Mouse (Mus musculus) C2C12 (cell line): ENCODE results near the gene Cfdp1.

Source experiments
- CEBPB ChIP-seq: IDR thresholded peaks from one replicate; pipeline ENCODE4 v1.6.1; 2011; ENCODE audit warnings: low read depth, mild to moderate bottlenecking, control low read depth, moderate library complexity
- CTCF ChIP-seq: IDR thresholded peaks from one replicate; pipeline ENCODE4 v1.5.1; 2011; ENCODE audit not compliant: control insufficient read depth, insufficient read depth, insufficient read length
- FOSL1 ChIP-seq: IDR thresholded peaks from one replicate; pipeline ENCODE4 v1.8.0; 2011; ENCODE audit warnings: mild to moderate bottlenecking, low read length; ENCODE audit not compliant: poor library complexity, insufficient read depth, severe bottlenecking
- MAX ChIP-seq: IDR thresholded peaks from one replicate; pipeline ENCODE4 v1.6.1; 2011; ENCODE audit warnings: mild to moderate bottlenecking, control low read depth
- MYOD1 ChIP-seq: IDR thresholded peaks from one replicate; pipeline ENCODE4 v1.6.1; 2011; ENCODE audit warnings: low read depth; ENCODE audit not compliant: control insufficient read depth, insufficient read length
- MYOG ChIP-seq: IDR thresholded peaks from one replicate; pipeline ENCODE4 v1.6.1; 2011; ENCODE audit not compliant: control insufficient read depth, insufficient read length; ENCODE audit errors: extremely low read depth
- USF1 ChIP-seq: IDR thresholded peaks from one replicate; pipeline ENCODE4 v1.6.1; 2011; ENCODE audit warnings: low read depth, mild to moderate bottlenecking, control low read depth, moderate library complexity

GRCm38 (mm10) chr8:111902080-111902479 is 48.0 kb upstream of the Cfdp1 start:
- TF ChIP-seq CTCF (no peak), USF1 (no peak), FOSL1 (no peak), MAX (no peak), MYOG (no peak), MYOD1 (peak; percentile 83), CEBPB (no peak)
